Mouse (Mus musculus) spleen, adult 12 weeks (tissue): ENCODE results near the gene Necap2.

ENCODE experiments used
- DNase-seq: peaks from one replicate; pipeline ENCODE4 v3.0.0; 2022; ENCODE audit warnings: low spot score

The Necap2 gene

GRCm38 (mm10) chr4:141077681-141078509 lies at the start of gene Necap2:
TSS of gene Necap2 (minus strand) at chr4:141078357.
- peak; percentile 88 for DNase-seq

GRCm38 (mm10) chr4:141123065-141123464 lies 44.9 kb upstream of the Necap2 start:
- no peak for DNase-seq

GRCm38 (mm10) chr4:141122663-141123062 lies 44.5 kb upstream of the Necap2 start:
- no peak for DNase-seq

- no peak for DNase-seq
Measured at GRCm38 (mm10) chr4:141120700-141121099, 42.5 kb upstream of the Necap2 start.

GRCm38 (mm10) chr4:141118691-141119090 lies 40.5 kb upstream of the Necap2 start:
- no peak for DNase-seq

GRCm38 (mm10) chr4:141115398-141115797 lies 37.2 kb upstream of the Necap2 start:
- no peak for DNase-seq

- DNase-seq = no peak
Measured at GRCm38 (mm10) chr4:141114521-141114981, 36.4 kb upstream of the Necap2 start.

GRCm38 (mm10) chr4:141113831-141114230 lies 35.7 kb upstream of the Necap2 start:
- DNase-seq = no peak

GRCm38 (mm10) chr4:141108196-141108732 lies 30.1 kb upstream of the Necap2 start:
- no peak for DNase-seq

GRCm38 (mm10) chr4:141106526-141107183 lies 28.5 kb upstream of the Necap2 start:
- DNase-seq = no peak

GRCm38 (mm10) chr4:141101855-141102254 lies 23.7 kb upstream of the Necap2 start:
- peak; percentile 32 for DNase-seq

GRCm38 (mm10) chr4:141101291-141101690 lies 23.1 kb upstream of the Necap2 start:
- no peak for DNase-seq

- no peak for DNase-seq
Measured at GRCm38 (mm10) chr4:141099956-141100355, 21.8 kb upstream of the Necap2 start.

GRCm38 (mm10) chr4:141098935-141099334 lies 20.8 kb upstream of the Necap2 start:
- no peak for DNase-seq

GRCm38 (mm10) chr4:141096710-141097109 lies 18.6 kb upstream of the Necap2 start:
- DNase-seq = no peak

GRCm38 (mm10) chr4:141095016-141095415 lies 16.9 kb upstream of the Necap2 start:
- no peak for DNase-seq

GRCm38 (mm10) chr4:141088714-141089113 lies 10.6 kb upstream of the Necap2 start:
- no peak for DNase-seq

- DNase-seq = no peak
Measured at GRCm38 (mm10) chr4:141088033-141088432, 9.9 kb upstream of the Necap2 start, which contains the start of gene Spata21. TSS of gene Spata21 (plus strand) at chr4:141088333.

- DNase-seq = no peak
Measured at GRCm38 (mm10) chr4:141086862-141087261, 8.7 kb upstream of the Necap2 start.

GRCm38 (mm10) chr4:141078510-141079137 lies 467 bp upstream of the Necap2 start:
- DNase-seq = no peak

- DNase-seq = peak; percentile 32
Measured at GRCm38 (mm10) chr4:141076761-141077506, 1.2 kb downstream of the Necap2 start.

- DNase-seq = no peak
Measured at GRCm38 (mm10) chr4:141074109-141074508, 4.0 kb downstream of the Necap2 start.
